Mouse (Mus musculus) lung, postnatal 14 days (tissue): ENCODE data around the gene Rarg.

Experiments
- DNase-seq: peaks from one replicate; pipeline ENCODE4 v3.0.0; 2021

Gene Rarg

GRCm38 (mm10) chr15:102257202-102258075 lies at the start of gene Rarg:
Gene Rarg, minus strand, starts transcription at chr15:102257517.
- peak; percentile 63 for DNase-seq

GRCm38 (mm10) chr15:102302542-102302941 lies 45.2 kb upstream of the Rarg start:
- DNase-seq: peak; percentile 62

- no peak for DNase-seq
Measured at GRCm38 (mm10) chr15:102296368-102297006, 39.2 kb upstream of the Rarg start.

GRCm38 (mm10) chr15:102295633-102296367 lies 38.5 kb upstream of the Rarg start, which contains the start of gene Espl1:
Gene Espl1, plus strand, starts transcription at chr15:102296266.
- DNase-seq: peak; percentile 93

- DNase-seq: peak; percentile 69
Measured at GRCm38 (mm10) chr15:102287395-102287794, 30.1 kb upstream of the Rarg start.

- DNase-seq: no peak
Measured at GRCm38 (mm10) chr15:102283648-102284047, 26.3 kb upstream of the Rarg start.

GRCm38 (mm10) chr15:102282463-102283292 lies 25.4 kb upstream of the Rarg start:
- DNase-seq: no peak

- DNase-seq: no peak
Measured at GRCm38 (mm10) chr15:102280623-102281022, 23.3 kb upstream of the Rarg start.

GRCm38 (mm10) chr15:102279783-102280520 lies 22.6 kb upstream of the Rarg start:
- DNase-seq: no peak

- peak; percentile 89 for DNase-seq
Measured at GRCm38 (mm10) chr15:102279092-102279782, 21.9 kb upstream of the Rarg start, which contains the start of gene Mfsd5. Gene Mfsd5, plus strand, starts transcription at chr15:102279454.

- DNase-seq: no peak
Measured at GRCm38 (mm10) chr15:102278726-102279091, 21.4 kb upstream of the Rarg start.

GRCm38 (mm10) chr15:102273982-102274716 lies 16.8 kb upstream of the Rarg start:
- no peak for DNase-seq

GRCm38 (mm10) chr15:102271441-102271840 lies 14.1 kb upstream of the Rarg start:
- DNase-seq: no peak

- no peak for DNase-seq
Measured at GRCm38 (mm10) chr15:102270274-102270960, 13.1 kb upstream of the Rarg start, which contains the start of gene Gm9918. Gene Gm9918, plus strand, starts transcription at chr15:102270563.

- DNase-seq: no peak
Measured at GRCm38 (mm10) chr15:102265548-102265947, 8.2 kb upstream of the Rarg start.

- DNase-seq: no peak
Measured at GRCm38 (mm10) chr15:102263037-102263436, 5.7 kb upstream of the Rarg start.

GRCm38 (mm10) chr15:102262582-102262981 lies 5.3 kb upstream of the Rarg start:
- DNase-seq: no peak

- DNase-seq: no peak
Measured at GRCm38 (mm10) chr15:102258581-102259253, 1.4 kb upstream of the Rarg start.

GRCm38 (mm10) chr15:102258076-102258470 lies 756 bp upstream of the Rarg start:
- peak; percentile 74 for DNase-seq
